Mouse (Mus musculus) neural tube, embryonic 15.5 days (tissue): ENCODE results near the gene Nova2. TPM values are rescaled to one million over a fixed set of nuclear protein-coding genes. Genes with fewer than 3 reads are reported as not detected.

Experiments
- ATAC-seq: fragments of 200-750 bp; cut with Nextera tagmentation; 2 replicates; pipeline ENCODE4 v1.8.0; 2017; ENCODE audit warnings: mild to moderate bottlenecking, moderate TSS enrichment, moderate library complexity; ENCODE audit not compliant: low FRiP score
- H3K27ac ChIP-seq: fragments of 300-500 bp; sonication (generic); replicated peaks from 2 replicates; pipeline ENCODE4 v1.5.1; 2015; ENCODE audit warnings: mild to moderate bottlenecking, inconsistent platforms
- H3K27me3 ChIP-seq: fragments of 300-500 bp; sonication (generic); replicated peaks from 2 replicates; pipeline ENCODE4 v1.6.1; 2015; ENCODE audit warnings: inconsistent platforms
- H3K36me3 ChIP-seq: fragments of 300-500 bp; sonication (generic); 2 replicates; pipeline ENCODE4 v1.6.1; 2015; ENCODE audit warnings: inconsistent platforms
- H3K4me1 ChIP-seq: fragments of 300-500 bp; sonication (generic); 2 replicates; pipeline ENCODE4 v1.6.1; 2015; ENCODE audit warnings: inconsistent platforms
- H3K4me2 ChIP-seq: fragments of 300-500 bp; sonication (generic); 2 replicates; pipeline ENCODE4 v1.6.1; 2015; ENCODE audit warnings: inconsistent platforms, mild to moderate bottlenecking, moderate library complexity
- H3K4me3 ChIP-seq: fragments of 300-500 bp; sonication (generic); replicated peaks from 2 replicates; pipeline ENCODE4 v1.5.1; 2015; ENCODE audit warnings: mild to moderate bottlenecking, inconsistent platforms
- H3K9ac ChIP-seq: fragments of 300-500 bp; sonication (generic); replicated peaks from 2 replicates; pipeline ENCODE4 v1.6.1; 2015; ENCODE audit warnings: mild to moderate bottlenecking, inconsistent platforms
- H3K9me3 ChIP-seq: fragments of 300-500 bp; sonication (generic); replicated peaks from 2 replicates; pipeline ENCODE4 v1.6.1; 2016; ENCODE audit warnings: inconsistent platforms
- WGBS: fragments of 180-500 bp; shearing (Covaris S2); methylation state at CpG from one replicate; pipeline ENCODE4 v1.1.7; 2015; ENCODE audit warnings: mixed read lengths; 5-methylcytosine and 5-hydroxymethylcytosine counted together
- polyA plus RNA-seq: library from polyadenylated mRNA; unstranded; fragments of >200 nt; fragmentation: Nextera tagmentation; extraction: Ambion mirVana; gene quantifications from 2 replicates; pipeline ENCODE4 v1.2.1, GENCODE M21; 2015

The Nova2 gene
- polyA plus RNA-seq, 1 experiment from 2014 or later = 10.6 TPM

DNA sequence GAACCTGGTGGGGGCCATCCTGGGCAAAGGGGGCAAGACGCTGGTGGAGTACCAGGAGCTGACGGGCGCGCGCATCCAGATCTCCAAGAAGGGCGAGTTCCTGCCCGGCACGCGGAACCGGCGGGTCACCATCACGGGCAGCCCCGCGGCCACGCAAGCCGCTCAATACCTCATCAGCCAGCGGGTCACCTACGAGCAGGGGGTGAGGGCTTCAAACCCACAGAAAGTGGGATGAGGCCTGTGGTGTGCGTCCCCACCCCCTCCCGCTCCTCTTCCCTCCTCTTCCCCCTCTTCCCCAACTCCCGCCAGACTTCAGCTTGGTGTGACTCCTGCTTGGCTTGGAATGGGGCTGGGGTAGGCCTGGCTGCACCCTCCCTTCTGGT is 32.7 kb downstream of the Nova2 start:
- Histone ChIP-seq H3K27me3 (no peaks in the 10 kb centered on the region), H3K4me1 (peaks cover 50% of the 10 kb centered on the region), H3K27ac (no peak overlapping the region), H3K4me2 (peak overlapping the region; percentile 62), H3K36me3 (peaks cover 21% of the 10 kb centered on the region), H3K4me3 (peak overlapping the region; percentile 34), H3K9me3 (no peaks in the 10 kb centered on the region), H3K9ac (peak overlapping the region; percentile 38; the same call in 1 of the 2 replicates)
- peak; percentile 12; the same call in 1 of the 2 replicates for ATAC-seq
- 13% methylated on average over 18 of the region's 21 CpGs for WGBS

DNA sequence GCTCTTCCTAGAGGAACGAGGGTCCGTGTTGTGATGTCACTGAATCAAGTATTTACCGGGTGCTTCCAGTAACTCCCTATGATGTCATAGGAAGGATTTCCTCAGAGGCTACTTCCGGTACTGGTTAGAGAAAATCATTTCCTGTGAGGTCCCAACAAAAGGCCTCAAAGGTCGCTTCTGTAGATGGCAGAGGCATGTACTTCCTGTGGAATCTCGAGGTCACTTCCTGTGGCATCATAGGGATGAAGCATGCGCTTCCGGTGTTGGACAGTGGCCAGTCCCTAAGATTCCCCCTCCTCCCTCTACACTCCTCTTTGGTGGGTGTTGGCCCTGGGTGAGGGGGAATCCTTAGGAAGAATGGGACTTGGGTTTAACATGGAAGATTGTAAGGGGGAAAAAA is 33.8 kb downstream of the Nova2 start:
- Histone ChIP-seq H3K4me2 (no peak overlapping the region), H3K27ac (no peak overlapping the region; the same call in 1 of the 2 replicates), H3K9ac (no peak overlapping the region), H3K9me3 (no peaks in the 10 kb centered on the region), H3K27me3 (no peaks in the 10 kb centered on the region), H3K36me3 (peaks cover 10% of the 10 kb centered on the region; the same call in 1 of the 2 replicates), H3K4me1 (peaks cover 56% of the 10 kb centered on the region), H3K4me3 (no peak overlapping the region)
- no peak for ATAC-seq
- 62% methylated on average over 8 of the region's 8 CpGs for WGBS

DNA sequence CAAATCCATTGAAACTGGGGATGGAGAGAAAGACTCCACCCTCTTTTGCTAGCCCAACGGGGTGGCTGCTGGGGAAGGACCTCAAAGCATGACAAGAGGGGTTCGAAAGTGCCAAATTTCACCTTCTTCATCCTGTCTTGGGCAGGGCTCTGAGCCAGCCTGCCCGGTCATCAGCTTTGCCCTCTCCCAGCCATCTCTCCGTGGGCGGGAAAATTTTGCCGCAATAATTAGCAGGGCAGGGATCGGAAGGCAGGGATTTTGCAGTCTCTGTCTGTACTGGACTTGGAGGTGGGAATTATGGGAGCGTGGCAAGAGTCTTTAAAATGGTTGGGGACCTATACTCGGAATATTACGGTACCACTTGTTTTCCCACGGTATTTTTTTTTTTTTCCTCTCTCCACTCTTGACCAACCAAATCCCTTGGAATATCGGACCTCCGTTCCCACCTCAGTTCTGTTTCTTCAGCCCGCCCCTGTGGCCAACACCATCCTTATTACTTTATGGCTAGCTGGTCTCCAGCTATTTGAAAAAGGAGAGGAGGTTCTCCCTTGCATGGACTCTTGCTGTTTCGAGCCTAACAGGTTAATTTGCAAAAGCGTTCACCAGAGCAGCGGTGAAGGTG is 36.6 kb downstream of the Nova2 start:
- H3K4me3 ChIP-seq = peak overlapping the region; percentile 4; the same call in 1 of the 2 replicates
- WGBS = 5% methylated on average over 17 of the region's 17 CpGs

DNA sequence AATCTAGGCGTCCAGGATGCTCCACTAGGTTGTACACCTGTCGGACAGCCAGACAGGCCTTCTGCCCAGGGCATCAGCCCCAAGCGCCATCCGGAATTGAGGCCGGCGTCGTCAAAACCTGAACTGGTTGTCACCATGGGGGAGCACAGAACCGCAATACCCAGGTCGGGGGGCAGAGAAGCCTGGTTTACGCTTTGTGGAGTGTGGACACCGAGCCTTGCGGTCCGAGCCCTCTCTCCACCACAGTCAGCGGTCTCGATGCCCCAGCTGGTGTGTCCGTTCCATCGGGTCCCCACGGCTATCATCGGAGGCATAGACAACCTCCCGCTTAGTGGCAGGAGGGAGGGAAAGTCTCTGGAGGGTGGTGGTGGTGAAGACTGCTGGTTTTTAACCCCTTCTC is 37.1 kb downstream of the Nova2 start:
- 0 out of 2 replicates have a peak, but pooled peaks cover 3% of the 10 kb centered on the region for H3K36me3 ChIP-seq
- 6% methylated on average over 20 of the region's 20 CpGs for WGBS
- H3K9me3 ChIP-seq = no peaks in the 10 kb centered on the region
- H3K27me3 ChIP-seq = no peaks in the 10 kb centered on the region
- peak overlapping the region; percentile 4; the same call in 1 of the 2 replicates for H3K4me3 ChIP-seq
- peaks cover 46% of the 10 kb centered on the region for H3K4me1 ChIP-seq
- H3K27ac ChIP-seq = no peak overlapping the region
- no peak for ATAC-seq
- H3K4me2 ChIP-seq = peak overlapping the region; percentile 39
- no peak overlapping the region for H3K9ac ChIP-seq

More for the DNA sequence above, 36.6 kb downstream of the Nova2 start:
- no peak for ATAC-seq
- Histone ChIP-seq H3K9me3 (no peaks in the 10 kb centered on the region), H3K27me3 (no peaks in the 10 kb centered on the region), H3K27ac (no peak overlapping the region), H3K4me1 (peaks cover 51% of the 10 kb centered on the region), H3K4me2 (peak overlapping the region; percentile 39), H3K9ac (no peak overlapping the region), H3K36me3 (0 out of 2 replicates have a peak, but pooled peaks cover 3% of the 10 kb centered on the region)

DNA sequence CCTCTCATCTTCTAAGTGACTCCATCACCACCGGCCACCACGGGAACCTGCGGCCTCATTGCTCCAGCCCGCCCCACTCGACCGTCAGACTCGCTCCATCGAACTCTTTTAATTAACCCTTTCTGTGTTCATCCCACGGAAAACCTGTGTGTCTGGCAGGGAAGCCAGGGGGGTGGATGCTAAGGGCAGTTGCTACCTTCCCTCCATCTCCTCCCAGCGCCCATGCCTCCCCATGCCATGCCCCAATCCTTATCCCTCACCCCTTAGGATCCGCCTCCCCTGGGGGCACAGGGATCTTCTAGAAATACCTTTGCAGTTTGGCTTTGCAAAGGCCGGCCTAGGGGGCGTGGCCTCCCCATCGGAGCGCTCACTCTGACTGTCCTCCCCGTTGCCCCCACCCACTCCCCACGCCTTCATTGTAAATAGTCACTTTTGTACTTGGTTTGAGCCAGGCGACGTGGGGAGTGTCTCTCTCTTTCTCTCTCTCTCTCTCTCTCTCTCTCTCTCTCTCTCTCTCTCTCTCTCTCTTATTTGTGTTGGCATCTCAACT is 37.7 kb downstream of the Nova2 start:
- no peak for ATAC-seq
- H3K4me3 ChIP-seq = no peak overlapping the region
- WGBS = 10% methylated on average over 17 of the region's 19 CpGs
- H3K36me3 ChIP-seq = 0 out of 2 replicates have a peak, but pooled peaks cover 2% of the 10 kb centered on the region
- H3K9ac ChIP-seq = no peak overlapping the region
- H3K27ac ChIP-seq = no peak overlapping the region
- H3K4me2 ChIP-seq = peak overlapping the region; percentile 39; the same call in 1 of the 2 replicates
- H3K27me3 ChIP-seq = no peaks in the 10 kb centered on the region
- H3K9me3 ChIP-seq = no peaks in the 10 kb centered on the region
- H3K4me1 ChIP-seq = peaks cover 40% of the 10 kb centered on the region

DNA sequence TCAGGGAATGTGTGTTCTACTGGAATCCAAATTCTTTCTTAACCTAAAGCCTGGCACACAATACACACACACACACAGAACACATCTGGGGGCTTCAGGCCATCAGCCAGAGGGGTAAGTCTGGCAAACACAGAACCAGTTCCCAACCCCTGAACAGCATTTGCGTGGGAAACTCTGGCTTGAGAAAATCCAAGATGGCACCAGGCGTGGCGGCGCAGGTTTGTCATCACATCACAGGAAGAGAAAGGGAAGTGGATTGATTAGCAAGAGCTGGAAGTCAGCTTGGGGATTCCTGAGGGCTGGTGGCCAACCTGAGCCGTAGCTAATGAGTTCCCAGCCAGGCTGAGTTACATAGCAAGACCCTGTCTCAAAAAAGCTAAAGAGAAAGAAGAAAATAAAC is 39.6 kb downstream of the Nova2 start:
- Histone ChIP-seq H3K27ac (no peak overlapping the region), H3K4me2 (no peak overlapping the region), H3K4me1 (peaks cover 31% of the 10 kb centered on the region), H3K36me3 (no peaks in the 10 kb centered on the region), H3K9me3 (no peaks in the 10 kb centered on the region), H3K9ac (no peak overlapping the region), H3K27me3 (no peaks in the 10 kb centered on the region), H3K4me3 (no peak overlapping the region)
- WGBS = 79% methylated on average over 5 of the region's 5 CpGs
- no peak for ATAC-seq

DNA sequence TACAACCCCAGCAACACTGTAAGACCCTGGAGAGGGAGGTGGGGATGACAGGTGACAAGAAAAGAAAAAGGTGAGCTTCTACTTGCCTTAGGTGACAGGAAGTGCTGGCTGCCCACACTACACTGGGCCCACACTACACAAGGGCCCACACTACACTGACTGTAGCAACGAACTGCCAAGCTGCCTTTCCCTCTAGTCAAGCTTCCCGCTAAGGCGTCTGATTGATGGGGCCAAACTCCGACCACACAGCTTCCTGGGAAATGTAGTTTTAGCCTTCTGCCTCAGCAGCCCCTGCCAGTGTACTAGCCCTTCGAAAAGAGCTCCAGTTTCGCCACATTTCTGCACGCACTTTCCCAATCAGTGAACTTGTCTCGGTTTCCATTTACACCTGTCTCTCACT is 41.9 kb downstream of the Nova2 start:
- 0 out of 2 replicates have a peak, but pooled peaks have one; percentile 37 for ATAC-seq
- no peak overlapping the region for H3K4me3 ChIP-seq
- H3K27me3 ChIP-seq = no peaks in the 10 kb centered on the region
- H3K36me3 ChIP-seq = no peaks in the 10 kb centered on the region
- no peak overlapping the region for H3K4me2 ChIP-seq
- peaks cover 14% of the 10 kb centered on the region for H3K4me1 ChIP-seq
- WGBS = 14% methylated on average over 8 of the region's 8 CpGs
- no peak overlapping the region for H3K27ac ChIP-seq
- no peak overlapping the region for H3K9ac ChIP-seq
- H3K9me3 ChIP-seq = no peaks in the 10 kb centered on the region

DNA sequence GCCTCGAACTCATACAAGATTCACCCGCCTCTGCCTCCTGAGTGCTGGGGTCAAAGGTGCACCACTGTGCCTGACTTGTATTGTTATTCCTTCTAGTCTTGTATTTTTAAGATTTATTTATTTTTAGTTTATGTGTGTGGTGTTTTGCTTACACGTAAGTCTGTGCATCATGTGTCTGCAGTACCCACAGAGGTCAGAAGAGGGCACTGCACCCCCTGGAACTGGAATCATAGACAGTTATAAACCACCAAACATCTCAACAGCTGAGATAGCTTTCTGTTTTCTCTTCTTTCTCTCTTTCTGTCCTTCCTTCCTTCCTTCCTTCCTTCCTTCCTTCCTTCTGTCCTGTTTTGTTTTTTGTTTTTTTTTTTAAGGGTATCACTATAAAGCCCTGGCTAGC is 45.3 kb downstream of the Nova2 start:
- Histone ChIP-seq H3K27me3 (no peaks in the 10 kb centered on the region), H3K4me1 (no peaks in the 10 kb centered on the region), H3K4me2 (no peak overlapping the region), H3K4me3 (no peak overlapping the region), H3K27ac (no peak overlapping the region), H3K9ac (no peak overlapping the region), H3K9me3 (no peaks in the 10 kb centered on the region), H3K36me3 (no peaks in the 10 kb centered on the region)
- WGBS = 87% methylated on average over 3 of the region's 3 CpGs
- ATAC-seq = no peak

DNA sequence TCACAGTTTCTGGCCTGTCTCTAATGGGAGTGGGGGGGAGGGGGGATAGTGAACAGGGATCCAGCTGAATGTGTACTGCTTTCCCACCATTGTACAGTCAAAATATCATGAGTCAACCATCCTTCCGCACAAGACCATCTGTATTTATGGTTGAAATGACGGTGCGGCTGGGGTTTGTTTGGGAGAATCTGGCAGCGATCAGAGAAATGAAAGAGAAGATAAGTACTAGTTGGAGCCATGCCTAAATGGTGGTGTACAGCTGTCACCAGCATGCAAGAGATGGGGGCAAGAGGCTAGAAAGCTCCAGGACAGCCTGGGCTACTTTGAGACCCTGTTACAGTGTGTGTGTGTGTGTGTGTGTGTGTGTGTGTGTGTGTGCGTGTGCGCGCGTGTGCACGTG is 52.7 kb downstream of the Nova2 start:
- WGBS = 93% methylated on average over 9 of the region's 9 CpGs
- no peak for ATAC-seq
- Histone ChIP-seq H3K9me3 (no peaks in the 10 kb centered on the region), H3K9ac (no peak overlapping the region), H3K27me3 (no peaks in the 10 kb centered on the region), H3K4me3 (no peak overlapping the region), H3K27ac (no peak overlapping the region), H3K4me2 (no peak overlapping the region), H3K4me1 (no peaks in the 10 kb centered on the region), H3K36me3 (no peaks in the 10 kb centered on the region)

DNA sequence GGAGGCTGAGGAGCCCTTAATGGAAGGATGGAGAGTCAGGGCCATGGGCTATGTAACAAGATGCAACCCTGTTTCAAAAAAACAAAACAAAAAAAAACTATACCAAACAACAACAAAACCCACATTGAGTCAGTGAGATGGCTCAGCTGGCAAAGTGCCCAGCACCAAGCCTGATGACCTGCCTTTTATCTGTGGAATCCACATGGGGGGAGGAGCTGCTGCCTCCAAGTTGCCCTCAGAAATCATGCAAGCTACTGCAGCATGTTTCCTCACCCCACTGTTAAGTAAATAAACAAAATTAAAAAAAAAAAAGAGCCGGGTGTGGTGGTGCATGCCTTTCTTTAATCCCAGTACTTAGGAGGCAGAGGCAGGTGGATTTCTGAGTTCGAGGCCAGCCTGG is 60.8 kb downstream of the Nova2 start:
- no peaks in the 10 kb centered on the region for H3K36me3 ChIP-seq
- no peak for ATAC-seq
- no peak overlapping the region for H3K9ac ChIP-seq
- H3K9me3 ChIP-seq = no peaks in the 10 kb centered on the region
- H3K4me3 ChIP-seq = no peak overlapping the region
- no peak overlapping the region for H3K27ac ChIP-seq
- H3K27me3 ChIP-seq = no peaks in the 10 kb centered on the region
- no peak overlapping the region for H3K4me2 ChIP-seq
- 84% methylated on average over 2 of the region's 2 CpGs for WGBS
- H3K4me1 ChIP-seq = peaks cover 8% of the 10 kb centered on the region

DNA sequence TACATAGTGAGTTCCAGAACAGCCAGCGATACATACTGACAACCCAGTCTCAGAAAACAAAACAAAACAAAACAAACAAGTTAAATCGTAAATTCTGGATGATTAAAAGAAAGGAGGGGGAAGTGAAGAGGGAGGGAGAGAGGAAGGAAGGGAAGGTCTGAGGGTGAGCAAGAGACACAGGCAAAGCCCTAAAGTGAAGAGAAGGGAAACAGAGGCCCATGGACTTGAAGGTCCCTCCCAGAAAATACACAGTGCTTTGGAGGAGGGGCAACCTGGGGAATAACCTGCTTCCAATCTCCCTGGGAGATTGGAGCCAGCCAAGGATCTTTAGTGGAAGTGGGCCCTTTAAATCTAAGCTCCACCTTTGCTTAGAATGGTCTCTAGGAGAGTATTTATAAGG is 61.4 kb downstream of the Nova2 start, which contains the start of gene Nanos2:
Gene Nanos2 (plus strand): TSS at position 301 of the 400 bp plus-strand sequence.
- 54% methylated on average over 2 of the region's 2 CpGs for WGBS
- Histone ChIP-seq H3K4me1 (peaks cover 14% of the 10 kb centered on the region), H3K36me3 (no peaks in the 10 kb centered on the region), H3K9me3 (no peaks in the 10 kb centered on the region), H3K4me2 (no peak within 1 kb of the TSS), H3K27me3 (no peaks in the 10 kb centered on the region), H3K27ac (no peak within 1 kb of the TSS), H3K9ac (no peak within 1 kb of the TSS), H3K4me3 (no peak within 1 kb of the TSS)
- ATAC-seq = no peak

DNA sequence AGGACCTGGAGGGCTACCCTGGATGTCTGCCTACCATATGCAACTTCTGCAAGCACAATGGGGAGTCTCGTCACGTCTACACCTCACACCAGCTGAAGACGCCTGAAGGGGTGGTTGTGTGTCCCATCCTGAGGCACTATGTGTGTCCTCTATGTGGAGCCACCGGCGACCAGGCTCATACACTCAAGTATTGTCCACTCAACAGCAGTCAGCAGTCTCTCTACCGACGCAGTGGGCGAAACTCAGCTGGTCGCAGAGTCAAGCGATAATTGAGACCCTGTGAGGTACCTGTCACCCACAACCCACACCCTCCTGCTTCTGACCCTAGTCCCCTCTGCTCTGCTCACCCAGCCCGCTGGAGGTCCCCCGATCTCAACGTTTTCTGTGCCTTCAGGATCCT is 62.1 kb downstream of the Nova2 start:
- no peaks in the 10 kb centered on the region for H3K9me3 ChIP-seq
- ATAC-seq = no peak
- H3K27me3 ChIP-seq = no peaks in the 10 kb centered on the region
- peaks cover 21% of the 10 kb centered on the region for H3K4me1 ChIP-seq
- no peak overlapping the region for H3K4me3 ChIP-seq
- H3K9ac ChIP-seq = no peak overlapping the region
- no peak overlapping the region for H3K4me2 ChIP-seq
- no peaks in the 10 kb centered on the region for H3K36me3 ChIP-seq
- 77% methylated on average over 13 of the region's 13 CpGs for WGBS
- H3K27ac ChIP-seq = no peak overlapping the region
